Comparison of ENCODE assay signal across 10 mouse cellular contexts in the genomic region with DNA sequence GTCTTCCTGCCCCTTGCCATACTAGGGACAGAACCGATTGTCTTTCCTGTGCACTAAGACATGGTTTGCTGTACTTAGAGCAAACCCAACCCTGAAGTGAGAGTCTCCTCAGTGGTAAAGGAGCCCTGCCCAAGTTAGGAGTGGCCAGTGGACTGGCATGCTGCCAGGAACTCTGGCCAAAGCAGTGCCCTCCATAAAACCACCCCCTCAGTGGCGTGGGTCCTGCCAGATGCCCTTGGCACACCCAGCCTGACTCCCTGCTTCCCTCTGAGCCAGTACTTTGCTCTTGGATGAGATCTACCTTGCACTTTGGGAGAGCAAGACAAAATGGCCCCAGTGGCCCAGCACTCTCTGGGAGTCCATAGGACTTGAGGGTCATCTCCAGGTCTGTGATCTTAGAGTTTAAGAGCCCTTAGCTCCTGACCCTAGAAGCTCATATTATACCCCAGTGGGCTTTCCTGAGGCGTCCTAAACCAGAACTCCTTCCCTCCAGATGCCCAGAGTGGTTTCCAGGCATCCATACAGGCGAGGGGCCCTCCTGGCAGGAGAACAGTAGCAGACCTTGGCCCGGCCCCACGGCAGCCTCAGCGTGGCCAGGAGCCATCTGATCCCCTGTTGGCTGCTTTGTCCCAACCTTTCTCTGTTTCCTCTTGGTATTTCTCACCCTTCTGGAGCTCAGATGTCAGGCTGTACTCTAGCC. TPM values are rescaled to one million over a fixed set of nuclear protein-coding genes. Genes with fewer than 3 reads are reported as not detected.
DNase-seq lines count a peak whose midpoint lies in the region; ATAC-seq and TF ChIP-seq lines count a peak whose summit lies in the region.
"Had no signal": no experiment of that assay in that cellular context is flagged by ENCODE, and none has a peak within 500 bp of the region (broad histone marks: within the 10 kb centered on the region; RNA-seq: fewer than 3 reads in every experiment).

No protein-coding gene starts in this region.

- peak; percentile 16 to 30 for DNase-seq in gastrocnemius, adult 8-10 months (ENCODE audit: low spot score in 2 of 2)
- DNase-seq in gastrocnemius, adult 18-20 months (ENCODE audit: low spot score), result no peak
- DNase-seq in MN1 (ENCODE audit: low spot score), result peak; percentile 71
- DNase-seq in kidney, adult 2 months, result peak; percentile 93
- DNase-seq in lung, postnatal 25 days (ENCODE audit: low spot score), result peak; percentile 71
- no peak for DNase-seq in thymus, adult 18-20 months
- DNase-seq in right cerebral cortex, adult 18-20 months, result no peak

- H3K4me1 ChIP-seq in embryonic facial prominence, embryonic 13.5 days, result peaks cover 12% of the 10 kb centered on the region
- H3K4me1 ChIP-seq in kidney, adult 2 months (ENCODE audit: control insufficient read depth, insufficient read depth, low read length), result peaks cover 7% of the 10 kb centered on the region; the same call in 1 of the 2 replicates

- no peak for TF ChIP-seq CTCF in kidney, adult 2 months (conservative IDR thresholded peaks at IDR 0.05; ENCODE audit: insufficient read depth, insufficient read length, low read depth, low read length)

- H3K9ac ChIP-seq in embryonic facial prominence, embryonic 13.5 days, result no peak overlapping the region

- H3K27ac ChIP-seq in embryonic facial prominence, embryonic 13.5 days, result peak overlapping the region; percentile 39
- peak overlapping the region; percentile 18; the same call in 1 of the 2 replicates for H3K27ac ChIP-seq in kidney, adult 2 months (ENCODE audit: insufficient read depth, low read depth, low read length)

- no peak overlapping the region for H3K4me2 ChIP-seq in embryonic facial prominence, embryonic 13.5 days

- no peaks in the 10 kb centered on the region for H3K27me3 ChIP-seq in embryonic facial prominence, embryonic 13.5 days
- no peaks in the 10 kb centered on the region for H3K27me3 ChIP-seq in kidney, adult 2 months (replicated peaks; ENCODE audit: control insufficient read depth, insufficient read depth, low read length)

- H3K36me3 ChIP-seq in embryonic facial prominence, embryonic 13.5 days, result peaks cover 89% of the 10 kb centered on the region
- H3K36me3 ChIP-seq in kidney, adult 2 months (ENCODE audit: control insufficient read depth, insufficient read depth, low read length), result peaks cover 1% of the 10 kb centered on the region; the same call in 1 of the 2 replicates

- WGBS in embryonic facial prominence, embryonic 13.5 days, result 64% methylated on average over 7 of the region's 7 CpGs
- WGBS in kidney, adult 2 months, result 53% methylated on average over 7 of the region's 7 CpGs

- H3K4me3 ChIP-seq in embryonic facial prominence, embryonic 13.5 days, result no peak overlapping the region
- H3K4me3 ChIP-seq in kidney, adult 2 months (ENCODE audit: insufficient read depth, low read depth, low read length), result no peak overlapping the region

- H3K9me3 ChIP-seq in embryonic facial prominence, embryonic 13.5 days, result no peaks in the 10 kb centered on the region

- no peak; the same call in 1 of the 2 replicates for ATAC-seq in embryonic facial prominence, embryonic 13.5 days (ENCODE audit: insufficient number of reproducible peaks, insufficient read depth, low FRiP score, low TSS enrichment, low read depth)

- no peak for TF ChIP-seq POLR2A in kidney, adult 2 months (IDR thresholded peaks at IDR 0.05; ENCODE audit: low read depth, low read length)

RNA-seq across cellular contexts. Expression of a gene that starts 13.8 kb away (rescaled TPM):
- not detected for total RNA-seq in gastrocnemius, adult 8-10 months (2022)
- total RNA-seq in gastrocnemius, adult 18-20 months (2021), result not detected
- polyA plus RNA-seq in embryonic facial prominence, embryonic 13.5 days (2015; fragmentation: Nextera tagmentation; extraction: Ambion mirVana), result not detected in 2 replicates
- polyA plus RNA-seq in kidney, adult 2 months (2012; rRNA removed), result not detected in 2 replicates
- total RNA-seq: layer of hippocampus, postnatal 25 days had no signal
- polyA plus RNA-seq: spleen, adult 2 months had no signal

RNA-seq across cellular contexts. Expression of a gene that starts 51.1 kb away (rescaled TPM):
- not detected for total RNA-seq in gastrocnemius, adult 8-10 months (2022)
- total RNA-seq in gastrocnemius, adult 18-20 months (2021), result not detected
- 0.10 and 0.15 TPM in 2 replicates for polyA plus RNA-seq in embryonic facial prominence, embryonic 13.5 days (2015; fragmentation: Nextera tagmentation; extraction: Ambion mirVana)
- polyA plus RNA-seq in kidney, adult 2 months (2012; rRNA removed), result 0.37 and 3.0 TPM in 2 replicates

RNA-seq across cellular contexts. Expression of a gene that starts 59.5 kb away (rescaled TPM):
- total RNA-seq in gastrocnemius, adult 8-10 months (2022), result 10 to 100 TPM in 1 of 4 experiments, 1 to 10 TPM in 3; 6.8 to 10.2 (median 8.3) TPM
- total RNA-seq in gastrocnemius, adult 18-20 months (2021), result 1 to 10 TPM; 7.6 to 8.6 TPM
- 23.9 and 24.2 TPM in 2 replicates for polyA plus RNA-seq in embryonic facial prominence, embryonic 13.5 days (2015; fragmentation: Nextera tagmentation; extraction: Ambion mirVana)
- polyA plus RNA-seq in kidney, adult 2 months (2012; rRNA removed), result 37.4 and 38.9 TPM in 2 replicates

Comparison
In these comparisons a context has a peak if more than half of its experiments do, and no peak if none do; other contexts are left out.
1. DNase-seq: peak in gastrocnemius, adult 8-10 months (2 of 2), MN1 (single experiment), kidney, adult 2 months (single experiment) and lung, postnatal 25 days (single experiment); none in gastrocnemius, adult 18-20 months (single experiment), thymus, adult 18-20 months (0 of 2) and right cerebral cortex, adult 18-20 months (single experiment).